Mouse (Mus musculus): ENCODE results near the gene Slc26a6. TPM values are rescaled to one million over a fixed set of nuclear protein-coding genes. Genes with fewer than 3 reads are reported as not detected.

Slc26a6 gene
- polyA plus RNA-seq, 1 experiment from 2014 or later: 12.8 TPM

DNA sequence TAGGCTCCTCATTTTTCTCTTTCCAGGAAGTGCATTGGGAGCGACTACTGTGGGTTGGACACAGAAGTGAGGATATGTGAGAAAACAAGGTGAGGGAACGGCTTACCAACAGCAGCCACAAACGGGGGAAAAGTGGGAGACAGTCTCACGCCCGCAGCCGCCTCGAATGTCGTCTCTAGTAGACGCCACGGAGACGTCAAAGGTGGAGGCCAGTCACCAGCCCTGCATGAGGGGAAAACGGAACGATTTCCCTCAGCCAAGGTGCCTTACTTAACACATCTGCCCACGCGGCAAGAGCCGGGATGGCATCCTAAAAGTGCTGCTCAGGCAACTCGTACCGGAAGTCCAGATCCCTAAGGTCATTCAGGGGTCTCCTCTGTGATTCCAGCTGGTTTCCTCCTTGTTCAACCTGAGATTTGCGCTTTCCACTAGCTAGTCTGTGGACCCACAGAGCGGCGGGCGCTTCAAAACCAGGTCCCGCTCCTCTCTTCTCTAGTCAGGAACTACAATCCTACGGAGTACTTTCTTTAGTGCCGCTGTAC lies 28.9 kb upstream of the Slc26a6 start:
- 7% methylated on average over 25 of the region's 25 CpGs for WGBS
- Histone ChIP-seq H3K4me2 (no peak overlapping the region), H3K27me3 (replicated peaks) (peaks cover 61% of the 10 kb centered on the region), H3K9me3 (no peaks in the 10 kb centered on the region), H3K4me3 (replicated peaks) (0 out of 2 replicates have a peak overlapping the region, but pooled peaks have one; percentile 8), H3K9ac (no peak overlapping the region), H3K36me3 (no peaks in the 10 kb centered on the region), H3K4me1 (peaks cover 16% of the 10 kb centered on the region), H3K27ac (no peak overlapping the region)
- no peak for ATAC-seq (ENCODE audit: insufficient read depth, low FRiP score, low read depth)

GRCm38 (mm10) chr9:108824755-108825413 lies 28.2 kb upstream of the Slc26a6 start:
- Histone ChIP-seq H3K27me3 (replicated peaks) (peaks cover 68% of the 10 kb centered on the region), H3K4me1 (peaks cover 16% of the 10 kb centered on the region), H3K36me3 (no peaks in the 10 kb centered on the region), H3K9me3 (no peaks in the 10 kb centered on the region), H3K4me3 (replicated peaks) (0 out of 2 replicates have a peak overlapping the region, but pooled peaks have one; percentile 8), H3K9ac (no peak overlapping the region), H3K27ac (no peak overlapping the region), H3K4me2 (no peak overlapping the region)
- under 1% methylated on average over 31 of the region's 31 CpGs for WGBS
- ATAC-seq (ENCODE audit: insufficient read depth, low FRiP score, low read depth): no peak

GRCm38 (mm10) chr9:108825820-108826699 lies 27.0 kb upstream of the Slc26a6 start, which contains the start of gene Celsr3:
TSS of gene Celsr3 (plus strand) at chr9:108826320.
- Histone ChIP-seq H3K4me2 (peak within 1 kb of the TSS; percentile 90), H3K4me1 (peaks cover 16% of the 10 kb centered on the region), H3K27me3 (replicated peaks) (peaks cover 78% of the 10 kb centered on the region), H3K36me3 (no peaks in the 10 kb centered on the region), H3K27ac (no peak within 1 kb of the TSS), H3K9me3 (no peaks in the 10 kb centered on the region), H3K9ac (no peak within 1 kb of the TSS), H3K4me3 (replicated peaks) (peak within 1 kb of the TSS; percentile 43)
- ATAC-seq (ENCODE audit: insufficient read depth, low FRiP score, low read depth): peak; percentile 71
- WGBS: 4% methylated on average over 51 of the region's 70 CpGs

DNA sequence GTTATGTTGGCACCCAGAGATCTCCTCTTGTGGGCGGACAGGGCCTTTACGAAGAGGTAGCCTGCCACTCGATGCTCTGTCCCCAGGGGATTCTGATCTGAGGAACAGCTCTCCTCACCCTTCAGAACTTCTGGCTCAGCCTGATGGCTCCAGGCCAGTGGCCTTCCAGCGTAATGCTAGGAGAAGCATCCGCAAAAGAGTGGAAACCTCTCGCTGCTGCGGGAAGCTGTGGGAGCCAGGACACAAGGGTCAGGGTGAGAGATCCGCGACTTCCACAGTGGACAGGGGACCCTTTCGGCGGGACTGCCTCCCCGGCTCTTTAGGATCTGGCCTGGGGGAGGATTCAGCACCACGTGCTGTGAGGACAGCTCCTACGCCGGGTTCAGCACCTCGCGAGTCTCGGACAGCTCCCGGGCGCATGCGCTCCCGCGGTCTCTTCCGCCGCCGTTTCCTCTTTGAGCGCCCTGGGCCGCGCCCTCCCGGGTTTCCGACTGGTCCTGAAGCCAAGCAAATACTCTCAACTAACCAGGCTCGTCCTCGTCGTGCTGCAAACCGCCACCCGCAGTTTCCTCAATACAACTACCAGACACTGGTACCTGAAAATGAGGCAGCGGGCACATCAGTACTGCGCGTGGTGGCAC lies 26.3 kb upstream of the Slc26a6 start:
- ATAC-seq (ENCODE audit: insufficient read depth, low FRiP score, low read depth): 0 out of 2 replicates have a peak, but pooled peaks have one; percentile 14

GRCm38 (mm10) chr9:108827454-108827853 lies 25.6 kb upstream of the Slc26a6 start:
- Histone ChIP-seq H3K4me1 (peaks cover 24% of the 10 kb centered on the region), H3K9ac (no peak overlapping the region), H3K36me3 (no peaks in the 10 kb centered on the region), H3K27ac (no peak overlapping the region), H3K4me3 (replicated peaks) (peak overlapping the region; percentile 43), H3K9me3 (no peaks in the 10 kb centered on the region), H3K27me3 (replicated peaks) (peaks cover 90% of the 10 kb centered on the region), H3K4me2 (peak overlapping the region; percentile 90)
- no peak for ATAC-seq (ENCODE audit: insufficient read depth, low FRiP score, low read depth)
- WGBS: 8% methylated on average over 34 of the region's 34 CpGs

More for the DNA sequence above, 26.3 kb upstream of the Slc26a6 start:
- H3K27ac ChIP-seq: no peak overlapping the region
- H3K4me3 ChIP-seq (replicated peaks): peak overlapping the region; percentile 43
- no peak overlapping the region for H3K9ac ChIP-seq
- no peaks in the 10 kb centered on the region for H3K36me3 ChIP-seq
- H3K4me2 ChIP-seq: peak overlapping the region; percentile 90
- WGBS: 3% methylated on average over 38 of the region's 39 CpGs
- H3K27me3 ChIP-seq (replicated peaks): peaks cover 84% of the 10 kb centered on the region
- H3K4me1 ChIP-seq: peaks cover 20% of the 10 kb centered on the region
- H3K9me3 ChIP-seq: no peaks in the 10 kb centered on the region

DNA sequence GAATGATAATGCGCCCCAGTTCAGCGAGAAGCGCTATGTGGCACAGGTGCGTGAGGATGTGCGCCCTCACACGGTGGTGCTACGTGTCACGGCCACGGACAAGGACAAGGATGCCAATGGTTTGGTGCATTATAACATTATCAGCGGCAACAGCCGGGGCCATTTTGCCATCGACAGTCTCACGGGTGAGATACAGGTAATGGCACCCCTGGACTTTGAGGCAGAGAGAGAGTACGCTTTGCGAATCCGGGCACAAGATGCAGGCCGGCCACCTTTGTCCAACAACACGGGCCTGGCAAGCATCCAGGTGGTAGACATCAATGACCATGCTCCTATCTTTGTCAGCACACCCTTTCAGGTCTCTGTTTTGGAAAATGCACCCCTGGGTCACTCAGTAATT lies 25.2 kb upstream of the Slc26a6 start:
- ATAC-seq (ENCODE audit: insufficient read depth, low FRiP score, low read depth): no peak
- no peak overlapping the region for H3K27ac ChIP-seq
- WGBS: 64% methylated on average over 18 of the region's 18 CpGs
- H3K4me3 ChIP-seq (replicated peaks): peak overlapping the region; percentile 43; the same call in 1 of the 2 replicates
- no peak overlapping the region for H3K9ac ChIP-seq
- H3K4me2 ChIP-seq: peak overlapping the region; percentile 90
- H3K9me3 ChIP-seq: no peaks in the 10 kb centered on the region
- no peaks in the 10 kb centered on the region for H3K36me3 ChIP-seq
- peaks cover 93% of the 10 kb centered on the region for H3K27me3 ChIP-seq (replicated peaks)
- peaks cover 24% of the 10 kb centered on the region for H3K4me1 ChIP-seq

DNA sequence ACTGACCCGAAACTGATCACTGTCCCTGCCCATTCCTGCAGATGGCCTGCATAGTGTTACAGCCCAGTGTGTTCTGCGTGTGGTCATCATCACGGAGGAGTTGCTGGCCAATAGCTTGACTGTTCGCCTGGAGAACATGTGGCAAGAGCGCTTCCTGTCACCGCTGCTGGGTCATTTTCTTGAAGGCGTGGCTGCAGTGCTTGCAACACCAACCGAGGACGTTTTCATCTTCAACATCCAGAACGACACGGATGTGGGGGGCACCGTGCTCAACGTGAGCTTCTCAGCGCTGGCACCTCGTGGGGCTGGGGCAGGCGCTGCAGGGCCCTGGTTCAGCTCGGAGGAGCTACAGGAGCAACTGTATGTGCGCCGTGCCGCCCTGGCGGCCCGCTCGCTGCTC lies 21.4 kb upstream of the Slc26a6 start:
- H3K36me3 ChIP-seq: no peaks in the 10 kb centered on the region
- H3K27me3 ChIP-seq (replicated peaks): peaks cover 71% of the 10 kb centered on the region
- 5% methylated on average over 23 of the region's 23 CpGs for WGBS
- no peak overlapping the region for H3K9ac ChIP-seq
- no peaks in the 10 kb centered on the region for H3K9me3 ChIP-seq
- peak overlapping the region; percentile 48 for H3K4me3 ChIP-seq (replicated peaks)
- no peak for ATAC-seq (ENCODE audit: insufficient read depth, low FRiP score, low read depth)
- peaks cover 17% of the 10 kb centered on the region for H3K4me1 ChIP-seq
- H3K27ac ChIP-seq: no peak overlapping the region
- peak overlapping the region; percentile 95 for H3K4me2 ChIP-seq

DNA sequence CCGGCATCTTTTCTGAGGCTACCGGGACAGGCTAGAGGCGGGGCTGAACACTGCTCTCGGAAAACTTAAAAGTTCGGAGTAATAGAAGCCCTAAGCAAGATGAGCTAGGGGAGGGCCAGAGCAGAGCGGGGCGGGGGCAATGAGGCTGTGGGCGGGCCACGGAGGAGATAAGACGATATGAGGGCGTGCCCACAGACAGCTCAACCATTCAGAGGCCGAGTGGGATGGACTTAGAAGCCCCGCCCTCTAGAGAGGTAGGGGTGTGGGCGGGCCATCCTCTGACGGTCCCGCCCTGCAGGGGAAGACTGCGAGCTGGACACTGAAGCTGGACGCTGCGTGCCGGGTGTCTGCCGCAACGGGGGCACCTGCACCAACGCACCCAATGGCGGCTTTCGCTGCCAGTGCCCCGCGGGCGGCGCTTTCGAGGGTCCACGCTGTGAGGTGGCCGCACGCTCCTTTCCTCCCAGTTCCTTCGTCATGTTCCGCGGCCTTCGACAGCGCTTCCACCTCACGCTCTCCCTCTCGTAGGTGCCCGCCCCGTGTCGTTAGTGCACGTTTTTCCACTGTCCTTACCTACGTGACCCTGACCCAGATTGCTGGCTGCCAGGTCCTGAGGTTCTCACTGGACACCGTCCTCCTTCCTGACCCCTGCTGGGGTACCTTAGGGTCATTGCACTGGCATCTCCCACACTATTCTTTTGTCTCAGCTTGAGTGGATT lies 20.5 kb upstream of the Slc26a6 start:
- Histone ChIP-seq H3K9me3 (no peaks in the 10 kb centered on the region), H3K36me3 (no peaks in the 10 kb centered on the region), H3K4me3 (replicated peaks) (peak overlapping the region; percentile 48), H3K27me3 (replicated peaks) (peaks cover 63% of the 10 kb centered on the region), H3K4me1 (peaks cover 12% of the 10 kb centered on the region), H3K9ac (no peak overlapping the region), H3K4me2 (peak overlapping the region; percentile 95), H3K27ac (no peak overlapping the region)
- WGBS: 4% methylated on average over 46 of the region's 46 CpGs
- ATAC-seq (ENCODE audit: insufficient read depth, low FRiP score, low read depth): peak; percentile 99

DNA sequence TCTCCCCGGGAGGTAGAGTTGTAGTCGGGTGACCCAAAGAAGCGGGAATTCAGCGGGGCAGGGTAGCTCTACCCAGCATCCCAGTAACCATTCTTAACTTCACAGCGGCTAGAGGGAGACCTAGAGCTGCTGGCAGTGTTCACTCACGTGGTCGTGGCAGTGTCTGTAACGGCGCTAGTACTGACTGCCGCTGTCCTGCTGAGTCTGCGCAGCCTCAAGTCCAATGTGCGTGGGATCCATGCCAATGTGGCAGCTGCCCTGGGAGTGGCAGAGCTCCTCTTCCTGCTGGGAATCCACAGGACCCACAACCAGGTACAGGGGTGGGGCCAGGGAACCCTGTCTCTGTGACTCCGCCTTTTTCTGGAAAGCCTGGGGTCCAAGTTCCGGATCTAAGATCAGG lies 10.1 kb upstream of the Slc26a6 start:
- WGBS: 12% methylated on average over 14 of the region's 14 CpGs
- Histone ChIP-seq H3K9ac (no peak overlapping the region), H3K27me3 (replicated peaks) (no peaks in the 10 kb centered on the region), H3K27ac (no peak overlapping the region), H3K36me3 (no peaks in the 10 kb centered on the region), H3K9me3 (no peaks in the 10 kb centered on the region), H3K4me3 (replicated peaks) (no peak overlapping the region), H3K4me2 (peak overlapping the region; percentile 42), H3K4me1 (0 out of 2 replicates have a peak, but pooled peaks cover 4% of the 10 kb centered on the region)
- ATAC-seq (ENCODE audit: insufficient read depth, low FRiP score, low read depth): peak; percentile 38; the same call in 1 of the 2 replicates

DNA sequence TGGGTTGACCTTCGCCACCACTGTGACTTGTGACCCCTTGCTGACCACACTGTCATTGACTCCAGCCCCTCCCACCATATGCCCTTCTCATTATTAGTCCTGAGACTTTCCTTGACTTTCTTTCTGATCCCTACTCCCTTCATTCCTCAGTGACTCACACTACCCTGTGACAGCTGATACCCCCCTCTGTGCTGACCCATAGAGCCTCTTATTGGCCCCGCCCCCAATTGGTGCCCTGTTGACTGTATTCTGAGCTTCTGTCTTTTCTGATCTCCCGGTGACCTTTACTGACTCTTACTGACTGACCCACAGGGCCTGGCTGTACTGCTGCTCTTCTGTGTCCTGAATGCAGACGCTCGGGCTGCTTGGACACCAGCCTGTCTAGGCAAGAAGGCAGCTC lies 7.7 kb upstream of the Slc26a6 start:
- no peaks in the 10 kb centered on the region for H3K9me3 ChIP-seq
- ATAC-seq (ENCODE audit: insufficient read depth, low FRiP score, low read depth): no peak
- H3K4me1 ChIP-seq: 0 out of 2 replicates have a peak, but pooled peaks cover 4% of the 10 kb centered on the region
- H3K27ac ChIP-seq: no peak overlapping the region
- 65% methylated on average over 5 of the region's 5 CpGs for WGBS
- no peaks in the 10 kb centered on the region for H3K27me3 ChIP-seq (replicated peaks)
- H3K4me2 ChIP-seq: no peak overlapping the region
- no peaks in the 10 kb centered on the region for H3K36me3 ChIP-seq
- H3K9ac ChIP-seq: no peak overlapping the region
- no peak overlapping the region for H3K4me3 ChIP-seq (replicated peaks)

GRCm38 (mm10) chr9:108847374-108847773 lies 5.7 kb upstream of the Slc26a6 start:
- no peak overlapping the region for H3K4me3 ChIP-seq (replicated peaks)
- 0 out of 2 replicates have a peak, but pooled peaks cover 4% of the 10 kb centered on the region for H3K4me1 ChIP-seq
- no peak overlapping the region for H3K4me2 ChIP-seq
- H3K9ac ChIP-seq: no peak overlapping the region
- H3K36me3 ChIP-seq: no peaks in the 10 kb centered on the region
- H3K27ac ChIP-seq: no peak overlapping the region
- no peaks in the 10 kb centered on the region for H3K9me3 ChIP-seq
- ATAC-seq (ENCODE audit: insufficient read depth, low FRiP score, low read depth): no peak
- H3K27me3 ChIP-seq (replicated peaks): no peaks in the 10 kb centered on the region
- 78% methylated on average over 4 of the region's 4 CpGs for WGBS

Measured in stomach, embryonic 15.5 days (tissue).